Mouse (Mus musculus) liver, embryonic 16.5 days (tissue): Measurements from ENCODE around the gene Usmg5. TPM values are rescaled to one million over a fixed set of nuclear protein-coding genes. Genes with fewer than 3 reads are reported as not detected.

Experiments used
- ATAC-seq: fragments of 200-750 bp; cut with Nextera tagmentation; 2 replicates; pipeline ENCODE4 v1.8.0; 2017; ENCODE audit warnings: low read depth, mild to moderate bottlenecking, moderate number of reproducible peaks, moderate library complexity
- H3K27ac ChIP-seq: fragments of 300-500 bp; sonication (generic); 2 replicates; pipeline ENCODE4 v1.5.1; 2014; ENCODE audit warnings: mild to moderate bottlenecking, low read length
- H3K27me3 ChIP-seq: fragments of 300-500 bp; sonication (generic); 2 replicates; pipeline ENCODE4 v1.6.1; 2014; ENCODE audit warnings: low read depth, low read length, mixed read lengths; ENCODE audit not compliant: control insufficient read depth, insufficient read depth
- H3K36me3 ChIP-seq: fragments of 300-500 bp; sonication (generic); 2 replicates; pipeline ENCODE4 v1.6.1; 2014; ENCODE audit warnings: mild to moderate bottlenecking; ENCODE audit not compliant: control insufficient read depth, insufficient read depth
- H3K4me1 ChIP-seq: fragments of 300-500 bp; sonication (generic); 2 replicates; pipeline ENCODE4 v1.6.1; 2014; ENCODE audit warnings: low read depth, low read length, mixed read lengths; ENCODE audit not compliant: control insufficient read depth
- H3K4me2 ChIP-seq: fragments of 300-500 bp; sonication (generic); 2 replicates; pipeline ENCODE4 v1.6.1; 2014; ENCODE audit warnings: low read depth, low read length, mixed read lengths
- H3K4me3 ChIP-seq: fragments of 300-500 bp; sonication (generic); 2 replicates; pipeline ENCODE4 v1.5.1; 2014; ENCODE audit warnings: low read depth, mild to moderate bottlenecking, low read length
- H3K9ac ChIP-seq: fragments of 300-500 bp; sonication (generic); 2 replicates; pipeline ENCODE4 v1.6.1; 2014; ENCODE audit warnings: low read depth, low read length
- H3K9me3 ChIP-seq: fragments of 300-500 bp; sonication (generic); replicated peaks from 2 replicates; pipeline ENCODE4 v1.6.1; 2016; ENCODE audit warnings: low read length; ENCODE audit not compliant: control insufficient read depth
- WGBS: fragments of 180-500 bp; shearing (Covaris S2); extraction: QIAGEN DNeasy Blood & Tissue Kit; methylation state at CpG from one replicate; pipeline ENCODE4 v1.1.7; 2014; ENCODE audit not compliant: insufficient replicate concordance; 5-methylcytosine and 5-hydroxymethylcytosine counted together
- polyA plus RNA-seq: library from polyadenylated mRNA; unstranded; fragments of >200 nt; fragmentation: Nextera tagmentation; extraction: Ambion mirVana; gene quantifications from 2 replicates; pipeline ENCODE4 v1.2.1, GENCODE M21; 2015

Usmg5 gene
- polyA plus RNA-seq, 1 experiment from 2014 or later = 680 TPM

GRCm38 (mm10) chr19:47128835-47129234 lies 38.4 kb upstream of the Usmg5 start:
- Histone ChIP-seq H3K27me3 (no peaks in the 10 kb centered on the region), H3K4me3 (no peak overlapping the region), H3K4me1 (no peaks in the 10 kb centered on the region; the same call in 1 of the 2 replicates), H3K9ac (no peak overlapping the region), H3K9me3 (no peaks in the 10 kb centered on the region), H3K36me3 (peaks cover 24% of the 10 kb centered on the region), H3K27ac (no peak overlapping the region), H3K4me2 (no peak overlapping the region)
- WGBS = 80% methylated on average over 11 of the region's 11 CpGs
- ATAC-seq = no peak

GRCm38 (mm10) chr19:47128164-47128563 lies 37.7 kb upstream of the Usmg5 start:
- Histone ChIP-seq H3K9ac (no peak overlapping the region), H3K36me3 (peaks cover 24% of the 10 kb centered on the region), H3K27me3 (no peaks in the 10 kb centered on the region), H3K9me3 (no peaks in the 10 kb centered on the region), H3K4me3 (no peak overlapping the region), H3K4me2 (no peak overlapping the region), H3K4me1 (no peaks in the 10 kb centered on the region; the same call in 1 of the 2 replicates), H3K27ac (no peak overlapping the region)
- ATAC-seq = no peak
- WGBS = 80% methylated on average over 10 of the region's 10 CpGs

- H3K27me3 ChIP-seq = no peaks in the 10 kb centered on the region
- no peak overlapping the region for H3K9ac ChIP-seq
- H3K9me3 ChIP-seq = no peaks in the 10 kb centered on the region
- no peak for ATAC-seq
- H3K36me3 ChIP-seq = peaks cover 11% of the 10 kb centered on the region
- 21% methylated on average over 2 of the region's 2 CpGs for WGBS
- H3K4me2 ChIP-seq = no peak overlapping the region
- H3K4me1 ChIP-seq = no peaks in the 10 kb centered on the region
- no peak overlapping the region for H3K27ac ChIP-seq
- no peak overlapping the region for H3K4me3 ChIP-seq
Measured at GRCm38 (mm10) chr19:47122802-47123201, 32.4 kb upstream of the Usmg5 start.

- H3K27me3 ChIP-seq = no peaks in the 10 kb centered on the region
- no peak for ATAC-seq
- no peaks in the 10 kb centered on the region for H3K4me1 ChIP-seq
- no peak overlapping the region for H3K4me3 ChIP-seq
- no peak overlapping the region for H3K27ac ChIP-seq
- no peaks in the 10 kb centered on the region for H3K9me3 ChIP-seq
- H3K9ac ChIP-seq = no peak overlapping the region
- WGBS = 33% methylated on average over 4 of the region's 4 CpGs
- no peak overlapping the region for H3K4me2 ChIP-seq
- H3K36me3 ChIP-seq = peaks cover 8% of the 10 kb centered on the region
Measured at GRCm38 (mm10) chr19:47121054-47121453, 30.6 kb upstream of the Usmg5 start.

GRCm38 (mm10) chr19:47118634-47119033 lies 28.2 kb upstream of the Usmg5 start:
- Histone ChIP-seq H3K4me2 (no peak overlapping the region), H3K9me3 (no peaks in the 10 kb centered on the region), H3K27ac (no peak overlapping the region), H3K4me1 (no peaks in the 10 kb centered on the region), H3K9ac (no peak overlapping the region), H3K4me3 (no peak overlapping the region), H3K27me3 (no peaks in the 10 kb centered on the region), H3K36me3 (peaks cover 16% of the 10 kb centered on the region)
- ATAC-seq = no peak
- 71% methylated on average over 2 of the region's 2 CpGs for WGBS

GRCm38 (mm10) chr19:47104641-47105271 lies 14.3 kb upstream of the Usmg5 start:
- no peak overlapping the region for H3K4me2 ChIP-seq
- ATAC-seq = no peak
- no peak overlapping the region for H3K9ac ChIP-seq
- no peak overlapping the region for H3K4me3 ChIP-seq
- H3K27ac ChIP-seq = no peak overlapping the region
- WGBS = 79% methylated on average over 9 of the region's 9 CpGs
- H3K9me3 ChIP-seq = no peaks in the 10 kb centered on the region
- no peaks in the 10 kb centered on the region for H3K4me1 ChIP-seq
- peaks cover 68% of the 10 kb centered on the region for H3K36me3 ChIP-seq
- H3K27me3 ChIP-seq = no peaks in the 10 kb centered on the region

- no peak for ATAC-seq
- WGBS = 60% methylated on average over 5 of the region's 5 CpGs
- Histone ChIP-seq H3K4me1 (no peaks in the 10 kb centered on the region), H3K27me3 (no peaks in the 10 kb centered on the region), H3K4me3 (no peak overlapping the region), H3K4me2 (no peak overlapping the region), H3K9me3 (no peaks in the 10 kb centered on the region), H3K9ac (no peak overlapping the region), H3K36me3 (peaks cover 47% of the 10 kb centered on the region), H3K27ac (no peak overlapping the region)
Measured at GRCm38 (mm10) chr19:47101080-47101479, 10.6 kb upstream of the Usmg5 start.

- ATAC-seq = peak; percentile 43
- WGBS = under 1% methylated on average over 36 of the region's 36 CpGs
- H3K4me2 ChIP-seq = peak overlapping the region; percentile 71
- peak overlapping the region; percentile 98 for H3K9ac ChIP-seq
- peak overlapping the region; percentile 81 for H3K27ac ChIP-seq
- peaks cover 10% of the 10 kb centered on the region for H3K36me3 ChIP-seq
- H3K4me3 ChIP-seq = peak overlapping the region; percentile 76
- H3K27me3 ChIP-seq = no peaks in the 10 kb centered on the region
- H3K4me1 ChIP-seq = peaks cover 16% of the 10 kb centered on the region
- no peaks in the 10 kb centered on the region for H3K9me3 ChIP-seq
Measured at GRCm38 (mm10) chr19:47089718-47090525, 525 bp downstream of the Usmg5 start.

GRCm38 (mm10) chr19:47088226-47088625 lies 2.2 kb downstream of the Usmg5 start:
- Histone ChIP-seq H3K4me3 (no peak overlapping the region), H3K9ac (no peak overlapping the region), H3K36me3 (peaks cover 22% of the 10 kb centered on the region), H3K4me1 (peaks cover 16% of the 10 kb centered on the region), H3K4me2 (no peak overlapping the region), H3K27ac (no peak overlapping the region), H3K27me3 (no peaks in the 10 kb centered on the region), H3K9me3 (no peaks in the 10 kb centered on the region)
- 69% methylated on average over 3 of the region's 3 CpGs for WGBS
- ATAC-seq = no peak
